Mouse (Mus musculus): ENCODE results near the gene Tyw1. TPM values are rescaled to one million over a fixed set of nuclear protein-coding genes. Genes with fewer than 3 reads are reported as not detected.

Tyw1 gene
- polyA plus RNA-seq, 1 experiment = 0.36 TPM

DNA sequence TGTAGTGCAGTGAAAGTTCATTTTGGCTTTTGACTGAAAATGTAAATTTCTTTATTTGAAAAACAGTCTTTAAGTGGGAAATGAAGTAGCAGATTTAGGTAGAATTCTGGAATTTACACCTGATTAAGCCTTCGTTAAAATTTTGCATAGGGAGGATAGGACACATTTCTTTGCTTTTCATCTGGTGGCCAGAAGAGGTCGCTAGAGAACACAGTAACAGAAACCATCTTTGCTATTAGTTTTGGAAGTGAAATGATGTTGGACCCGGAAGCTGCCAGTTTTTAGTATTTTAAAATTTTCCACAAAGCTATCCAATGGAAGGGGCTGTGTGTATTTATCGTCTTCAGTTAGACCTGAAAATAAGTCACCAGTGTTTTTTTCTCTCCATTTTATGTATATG is 20.1 kb downstream of the Tyw1 start:
- H3K4me3 ChIP-seq (replicated peaks) = no peak overlapping the region
- TF ChIP-seq TAL1 (IDR thresholded peaks at IDR 0.05; ENCODE audit: low read length) (no peak), GATA1 (IDR thresholded peaks at IDR 0.05; ENCODE audit: low read length) (no peak)
- no peaks in the 10 kb centered on the region for H3K4me1 ChIP-seq (ENCODE audit: control insufficient read depth)
- H3K36me3 ChIP-seq (ENCODE audit: control insufficient read depth) = peaks cover 88% of the 10 kb centered on the region
- no peaks in the 10 kb centered on the region for H3K9me3 ChIP-seq (ENCODE audit: control insufficient read depth, low read length)
- H3K27me3 ChIP-seq (ENCODE audit: control insufficient read depth) = no peaks in the 10 kb centered on the region

DNA sequence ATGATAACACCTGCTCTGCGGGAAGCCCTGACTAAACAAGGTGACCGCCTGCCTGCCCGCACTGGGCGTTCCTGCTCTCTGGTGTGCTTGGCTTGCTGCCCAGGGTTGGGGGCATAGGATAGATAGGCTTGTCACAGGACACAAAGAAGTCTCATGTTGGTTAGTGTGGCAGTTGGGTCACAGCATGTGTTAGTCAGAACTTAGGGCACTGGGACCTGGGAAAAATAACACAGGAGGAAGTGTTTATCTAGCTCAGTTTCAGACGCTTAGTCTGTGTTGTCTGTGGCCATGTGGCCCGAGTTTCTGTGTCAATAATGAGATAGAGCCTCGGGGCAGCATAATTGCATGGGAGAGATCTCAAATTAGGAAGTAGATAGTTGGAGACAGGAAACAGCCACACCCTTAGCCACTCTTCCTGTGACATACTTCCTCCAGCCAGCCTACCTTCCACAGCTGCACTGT is 22.6 kb downstream of the Tyw1 start:
- Histone ChIP-seq H3K27me3 (ENCODE audit: control insufficient read depth) (no peaks in the 10 kb centered on the region), H3K36me3 (ENCODE audit: control insufficient read depth) (peaks cover 88% of the 10 kb centered on the region), H3K9me3 (ENCODE audit: control insufficient read depth, low read length) (no peaks in the 10 kb centered on the region), H3K4me3 (replicated peaks) (no peak overlapping the region), H3K4me1 (ENCODE audit: control insufficient read depth) (no peaks in the 10 kb centered on the region)
- TF ChIP-seq GATA1 (IDR thresholded peaks at IDR 0.05; ENCODE audit: low read length) (no peak), TAL1 (IDR thresholded peaks at IDR 0.05; ENCODE audit: low read length) (no peak)

DNA sequence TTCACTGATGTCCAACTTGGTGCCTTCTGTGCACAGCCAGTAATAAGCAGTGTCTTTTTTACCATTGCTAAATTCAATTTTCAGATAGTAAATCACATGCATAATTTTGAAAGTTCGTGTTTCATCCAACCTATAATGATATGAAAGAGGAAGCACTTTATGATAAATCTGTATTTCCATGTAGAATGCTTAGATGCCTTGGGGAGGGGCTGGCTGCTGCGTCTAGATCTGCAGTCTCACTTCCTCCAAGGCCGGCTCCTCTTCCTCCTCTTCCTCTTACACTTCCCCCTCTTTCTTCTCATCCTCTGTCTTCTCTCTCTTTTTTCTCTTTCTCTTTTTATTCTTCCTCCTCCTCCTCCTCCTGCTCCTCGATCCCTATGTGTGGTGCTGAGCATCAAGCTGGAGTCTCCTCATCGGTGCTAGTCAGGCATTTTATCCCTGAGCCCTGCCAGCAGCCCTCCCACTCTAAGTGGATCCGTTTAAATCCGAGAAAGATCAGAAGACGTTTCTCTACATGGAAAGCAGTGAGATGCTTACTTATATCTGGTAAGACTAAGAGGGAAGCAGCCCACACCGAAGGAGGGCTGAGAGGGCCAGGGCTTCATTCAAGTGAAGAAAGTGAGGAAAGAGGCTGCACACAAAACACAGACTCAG is 27.8 kb downstream of the Tyw1 start:
- TF ChIP-seq GATA1 (IDR thresholded peaks at IDR 0.05; ENCODE audit: low read length) (no peak), TAL1 (IDR thresholded peaks at IDR 0.05; ENCODE audit: low read length) (no peak)
- no peak overlapping the region for H3K4me3 ChIP-seq (replicated peaks)
- peaks cover 7% of the 10 kb centered on the region for H3K9me3 ChIP-seq (ENCODE audit: control insufficient read depth, low read length)
- H3K27me3 ChIP-seq (ENCODE audit: control insufficient read depth) = no peaks in the 10 kb centered on the region
- H3K36me3 ChIP-seq (ENCODE audit: control insufficient read depth) = peaks cover 94% of the 10 kb centered on the region
- H3K4me1 ChIP-seq (ENCODE audit: control insufficient read depth) = no peaks in the 10 kb centered on the region

DNA sequence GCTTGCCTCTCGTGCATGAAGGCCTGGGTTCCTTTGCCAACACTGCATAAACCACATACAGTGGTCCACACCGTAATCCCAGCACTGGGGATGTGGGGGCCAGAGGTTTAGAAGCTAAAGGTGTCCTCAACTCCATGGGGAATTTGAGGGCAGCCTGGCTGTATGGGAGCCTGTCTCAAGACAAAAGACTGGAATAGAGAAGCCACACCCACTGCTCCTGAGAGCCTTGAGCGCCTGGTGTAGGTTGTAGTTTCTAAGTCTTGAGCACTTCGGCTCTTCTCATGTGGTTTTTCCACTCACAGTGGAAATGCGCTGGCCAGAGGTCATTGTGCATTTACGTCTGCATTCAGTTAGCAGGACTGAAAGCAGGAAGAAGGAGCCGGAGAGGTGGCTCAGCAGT is 32.7 kb downstream of the Tyw1 start:
- TF ChIP-seq TAL1 (IDR thresholded peaks at IDR 0.05; ENCODE audit: low read length) (no peak), GATA1 (IDR thresholded peaks at IDR 0.05; ENCODE audit: low read length) (no peak)
- Histone ChIP-seq H3K36me3 (ENCODE audit: control insufficient read depth) (peaks cover 93% of the 10 kb centered on the region), H3K27me3 (ENCODE audit: control insufficient read depth) (no peaks in the 10 kb centered on the region), H3K9me3 (ENCODE audit: control insufficient read depth, low read length) (peaks cover 14% of the 10 kb centered on the region), H3K4me1 (ENCODE audit: control insufficient read depth) (no peaks in the 10 kb centered on the region), H3K4me3 (replicated peaks) (no peak overlapping the region)

DNA sequence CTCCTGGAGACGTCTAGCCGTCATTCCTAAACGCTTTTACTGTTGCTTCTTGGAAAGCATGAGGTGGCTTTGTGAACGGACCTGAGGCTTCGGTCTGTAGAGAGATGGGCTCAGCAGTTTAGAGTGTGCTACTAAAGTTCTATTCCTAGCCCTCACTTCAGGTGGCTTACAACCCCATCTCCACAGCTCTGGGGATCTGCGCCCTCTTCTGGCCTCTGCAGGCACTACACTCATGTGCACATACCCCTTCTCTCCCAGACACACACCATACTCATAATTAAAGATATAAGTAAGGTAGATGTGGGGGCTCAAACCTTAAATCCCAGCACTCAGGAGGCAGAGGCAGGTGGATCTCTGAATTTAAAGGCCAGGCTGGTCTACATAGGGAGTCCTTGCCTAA is 34.8 kb downstream of the Tyw1 start:
- TF ChIP-seq TAL1 (IDR thresholded peaks at IDR 0.05; ENCODE audit: low read length) (no peak), GATA1 (IDR thresholded peaks at IDR 0.05; ENCODE audit: low read length) (no peak)
- H3K4me1 ChIP-seq (ENCODE audit: control insufficient read depth) = no peaks in the 10 kb centered on the region
- H3K27me3 ChIP-seq (ENCODE audit: control insufficient read depth) = no peaks in the 10 kb centered on the region
- peaks cover 7% of the 10 kb centered on the region for H3K9me3 ChIP-seq (ENCODE audit: control insufficient read depth, low read length)
- no peak overlapping the region for H3K4me3 ChIP-seq (replicated peaks)
- peaks cover 88% of the 10 kb centered on the region for H3K36me3 ChIP-seq (ENCODE audit: control insufficient read depth)

DNA sequence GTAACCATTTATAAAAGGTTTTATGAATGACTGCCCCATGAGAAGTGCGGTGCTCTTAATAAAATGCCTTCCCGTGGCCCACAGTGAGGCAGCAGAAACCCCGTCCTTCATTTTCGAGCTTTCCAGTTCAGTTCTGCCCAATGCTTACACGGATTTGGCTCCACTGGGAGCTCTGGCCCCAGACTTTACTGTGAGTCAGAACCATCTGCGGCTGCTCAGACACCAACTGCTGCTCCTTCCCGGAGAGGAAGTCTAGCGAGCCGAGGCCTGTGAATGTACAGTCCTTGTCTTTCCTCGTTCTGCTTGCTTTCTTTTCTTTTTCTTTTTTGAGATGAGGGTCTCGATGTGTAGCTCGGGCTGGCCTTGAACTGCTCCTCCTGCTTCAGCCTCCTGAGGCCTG is 35.4 kb downstream of the Tyw1 start:
- H3K27me3 ChIP-seq (ENCODE audit: control insufficient read depth) = no peaks in the 10 kb centered on the region
- no peaks in the 10 kb centered on the region for H3K4me1 ChIP-seq (ENCODE audit: control insufficient read depth)
- peaks cover 85% of the 10 kb centered on the region for H3K36me3 ChIP-seq (ENCODE audit: control insufficient read depth)
- no peak for TF ChIP-seq TAL1 (IDR thresholded peaks at IDR 0.05; ENCODE audit: low read length)
- TF ChIP-seq GATA1 (IDR thresholded peaks at IDR 0.05; ENCODE audit: low read length) = no peak
- H3K9me3 ChIP-seq (ENCODE audit: control insufficient read depth, low read length) = peaks cover 7% of the 10 kb centered on the region
- H3K4me3 ChIP-seq (replicated peaks) = no peak overlapping the region

DNA sequence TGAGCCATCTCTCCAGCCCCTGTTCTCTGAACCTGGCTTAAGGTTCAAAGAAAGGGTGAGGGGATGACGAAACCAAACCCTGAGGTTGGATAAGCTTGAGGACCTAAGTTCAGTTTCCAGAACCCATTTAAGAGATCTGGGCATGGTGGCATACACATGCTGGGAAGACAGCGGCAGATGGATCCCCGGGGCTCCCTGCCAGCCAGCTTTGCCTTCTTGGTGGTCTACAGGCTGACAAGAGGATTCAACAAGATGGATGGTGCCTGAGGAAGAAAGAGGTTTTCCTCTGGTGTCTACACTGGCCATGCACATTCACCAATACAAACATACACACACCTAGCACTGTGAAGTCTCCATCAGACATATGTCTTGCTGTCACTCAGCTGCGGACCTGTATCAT is 37.6 kb downstream of the Tyw1 start:
- TF ChIP-seq GATA1 (IDR thresholded peaks at IDR 0.05; ENCODE audit: low read length) (no peak), TAL1 (IDR thresholded peaks at IDR 0.05; ENCODE audit: low read length) (no peak)
- no peaks in the 10 kb centered on the region for H3K27me3 ChIP-seq (ENCODE audit: control insufficient read depth)
- peaks cover 84% of the 10 kb centered on the region for H3K36me3 ChIP-seq (ENCODE audit: control insufficient read depth)

DNA sequence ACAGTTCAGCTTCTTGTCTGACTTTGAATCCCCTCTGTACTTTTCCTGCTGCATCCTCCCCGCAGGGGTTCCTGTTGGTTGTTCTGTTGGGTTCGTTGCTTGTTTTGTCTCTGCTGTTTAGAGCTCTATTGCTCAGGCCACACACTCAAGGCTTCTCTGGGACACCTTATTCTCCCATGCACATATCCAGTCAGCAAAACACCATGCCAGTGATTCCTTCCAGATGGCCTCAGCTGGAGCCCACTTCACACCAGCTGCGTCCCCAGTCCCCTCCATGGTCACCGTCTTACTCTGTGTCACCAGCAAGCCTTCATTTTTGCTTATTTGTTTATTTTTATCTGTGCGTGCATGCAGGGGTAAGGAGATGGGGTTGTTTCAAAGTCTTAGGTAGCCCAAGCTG is 38.5 kb downstream of the Tyw1 start:
- TF ChIP-seq GATA1 (IDR thresholded peaks at IDR 0.05; ENCODE audit: low read length) = no peak
- no peak for TF ChIP-seq TAL1 (IDR thresholded peaks at IDR 0.05; ENCODE audit: low read length)
- Histone ChIP-seq H3K9me3 (ENCODE audit: control insufficient read depth, low read length) (peaks cover 7% of the 10 kb centered on the region), H3K27me3 (ENCODE audit: control insufficient read depth) (no peaks in the 10 kb centered on the region), H3K4me1 (ENCODE audit: control insufficient read depth) (no peaks in the 10 kb centered on the region), H3K36me3 (ENCODE audit: control insufficient read depth) (peaks cover 83% of the 10 kb centered on the region), H3K4me3 (replicated peaks) (no peak overlapping the region)

More for the DNA sequence above, 37.6 kb downstream of the Tyw1 start:
- Histone ChIP-seq H3K9me3 (ENCODE audit: control insufficient read depth, low read length) (peaks cover 7% of the 10 kb centered on the region), H3K4me1 (ENCODE audit: control insufficient read depth) (no peaks in the 10 kb centered on the region), H3K4me3 (replicated peaks) (no peak overlapping the region)

DNA sequence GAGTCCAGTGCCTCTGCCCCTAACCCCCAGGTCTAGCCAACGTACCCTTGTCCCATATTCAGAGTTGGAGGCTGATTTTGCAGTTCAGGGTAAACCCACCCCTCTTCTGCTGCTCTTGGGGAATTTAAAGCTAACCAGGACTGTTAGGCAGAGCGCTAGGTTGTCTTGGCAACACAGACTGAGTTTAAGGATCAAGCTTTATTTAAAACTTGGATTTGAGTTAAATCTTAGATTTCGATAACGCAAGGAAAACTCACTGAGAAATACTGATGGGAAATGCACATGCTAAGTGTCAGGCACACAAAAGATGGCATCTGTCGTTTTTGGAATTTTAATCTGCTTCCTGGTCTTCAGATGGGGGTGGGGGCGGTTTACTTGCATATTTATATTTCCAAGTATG is 39.2 kb downstream of the Tyw1 start:
- Histone ChIP-seq H3K27me3 (ENCODE audit: control insufficient read depth) (no peaks in the 10 kb centered on the region), H3K4me3 (replicated peaks) (no peak overlapping the region), H3K36me3 (ENCODE audit: control insufficient read depth) (peaks cover 83% of the 10 kb centered on the region), H3K4me1 (ENCODE audit: control insufficient read depth) (no peaks in the 10 kb centered on the region), H3K9me3 (ENCODE audit: control insufficient read depth, low read length) (peaks cover 6% of the 10 kb centered on the region)
- TF ChIP-seq GATA1 (IDR thresholded peaks at IDR 0.05; ENCODE audit: low read length) (no peak), TAL1 (IDR thresholded peaks at IDR 0.05; ENCODE audit: low read length) (no peak)

DNA sequence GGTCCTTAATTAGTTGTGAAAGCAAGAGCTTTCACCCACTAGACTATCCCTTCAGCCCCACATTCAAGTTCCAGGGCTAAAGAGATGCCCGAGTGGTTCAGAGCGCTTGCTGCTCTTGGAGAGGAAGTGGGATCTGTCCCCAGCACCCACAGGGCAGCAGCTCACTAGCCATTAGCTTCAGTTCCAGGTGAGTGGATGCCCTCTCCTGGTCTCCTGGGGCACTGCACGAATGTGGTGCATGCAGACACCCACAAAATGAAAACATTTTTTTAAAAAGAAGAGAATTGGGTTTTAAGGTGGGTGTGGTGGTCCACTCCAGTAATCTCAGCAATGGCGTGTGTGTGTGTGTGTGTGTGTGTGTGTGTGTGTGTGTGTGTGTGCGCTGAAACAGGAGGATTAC is 40.7 kb downstream of the Tyw1 start:
- Histone ChIP-seq H3K4me1 (ENCODE audit: control insufficient read depth) (no peaks in the 10 kb centered on the region), H3K4me3 (replicated peaks) (no peak overlapping the region), H3K27me3 (ENCODE audit: control insufficient read depth) (no peaks in the 10 kb centered on the region), H3K36me3 (ENCODE audit: control insufficient read depth) (peaks cover 83% of the 10 kb centered on the region), H3K9me3 (ENCODE audit: control insufficient read depth, low read length) (no peaks in the 10 kb centered on the region)
- TF ChIP-seq TAL1 (IDR thresholded peaks at IDR 0.05; ENCODE audit: low read length) = no peak
- no peak for TF ChIP-seq GATA1 (IDR thresholded peaks at IDR 0.05; ENCODE audit: low read length)

All from erythroblast, embryonic 14.5 days (primary cell).